Mouse (Mus musculus) liver, embryonic 14.5 days (tissue): ENCODE measurements around the gene Wbp1l. TPM values are rescaled to one million over a fixed set of nuclear protein-coding genes. Genes with fewer than 3 reads are reported as not detected.

Experiments used
- ATAC-seq: fragments of 200-750 bp; cut with Nextera tagmentation; 2 replicates; pipeline ENCODE4 v1.8.0; 2017; ENCODE audit warnings: moderate number of reproducible peaks, mild to moderate bottlenecking, moderate library complexity; ENCODE audit not compliant: insufficient read depth
- DNase-seq, 3 experiments: peaks; one replicate each; pipeline ENCODE4 v3.0.0-alpha.2; 2012 to 2013; ENCODE audit warnings: low read depth in 3 of 3, low spot score in 3 of 3
- H3K27ac ChIP-seq: fragments of 300-500 bp; sonication (generic); 2 replicates; pipeline ENCODE4 v1.5.1; 2014; ENCODE audit warnings: moderate library complexity, mild to moderate bottlenecking, control low read depth, inconsistent platforms
- H3K27me3 ChIP-seq: fragments of 300-500 bp; sonication (generic); 2 replicates; pipeline ENCODE4 v1.6.1; 2014; ENCODE audit warnings: mild to moderate bottlenecking, low read length, moderate library complexity; ENCODE audit not compliant: control insufficient read depth, insufficient read depth
- H3K36me3 ChIP-seq: fragments of 300-500 bp; sonication (generic); replicated peaks from 2 replicates; pipeline ENCODE4 v1.6.1; 2014; ENCODE audit warnings: low read depth; ENCODE audit not compliant: control insufficient read depth, insufficient read depth
- H3K4me1 ChIP-seq, 2 experiments: fragments of 200-500 bp in 1 of 2; fragments of 300-500 bp in 1 of 2; sonication (generic) in 1 of 2; replicated peaks; 2 replicates each; pipeline ENCODE4 v1.6.1; 2012 to 2014; ENCODE audit warnings: antibody characterized with exemption in 1 of 2, inconsistent platforms in 1 of 2, low read length in 1 of 2; ENCODE audit not compliant: control insufficient read depth in 2 of 2, insufficient read depth in 2 of 2
- H3K4me2 ChIP-seq: fragments of 300-500 bp; sonication (generic); 2 replicates; pipeline ENCODE4 v1.6.1; 2014; ENCODE audit warnings: low read depth, mild to moderate bottlenecking, control low read depth, moderate library complexity
- H3K4me3 ChIP-seq, 2 experiments: fragments of 200-500 bp in 1 of 2; fragments of 300-500 bp in 1 of 2; sonication (generic) in 1 of 2; 2 replicates each; pipeline ENCODE4 v1.5.1; 2012 to 2014; ENCODE audit warnings: low read depth in 2 of 2, low read length in 2 of 2, mild to moderate bottlenecking in 2 of 2, control low read depth in 1 of 2, inconsistent platforms in 1 of 2, moderate library complexity in 1 of 2; ENCODE audit not compliant: insufficient read depth in 1 of 2
- H3K9ac ChIP-seq: fragments of 300-500 bp; sonication (generic); replicated peaks from 2 replicates; pipeline ENCODE4 v1.6.1; 2014; ENCODE audit warnings: mild to moderate bottlenecking, control low read depth, moderate library complexity
- H3K9me3 ChIP-seq: fragments of 300-500 bp; sonication (generic); 2 replicates; pipeline ENCODE4 v1.6.1; 2016; ENCODE audit warnings: low read length, mixed read lengths; ENCODE audit not compliant: control insufficient read depth
- CTCF ChIP-seq: IDR thresholded peaks from 2 replicates; pipeline ENCODE4 v1.5.1; 2016; ENCODE audit warnings: antibody characterized with exemption, low read depth, control low read depth
- EP300 ChIP-seq: IDR thresholded peaks from 2 replicates; pipeline ENCODE4 v1.6.1; 2016; ENCODE audit warnings: antibody characterized with exemption, low read depth
- WGBS: fragments of 180-500 bp; shearing (Covaris S2); extraction: QIAGEN DNeasy Blood & Tissue Kit; methylation state at CpG from one replicate; pipeline ENCODE4 v1.1.7; 2014; ENCODE audit not compliant: insufficient replicate concordance; 5-methylcytosine and 5-hydroxymethylcytosine counted together
- polyA plus RNA-seq, 2 experiments: library from polyadenylated mRNA; depleted of rRNA in 1 of 2; stranded (reverse) in 1 of 2; unstranded in 1 of 2; fragments of >200 nt; fragmentation: Nextera tagmentation in 1 of 2; extraction: Ambion mirVana in 1 of 2; gene quantifications; 2 replicates each; pipeline versions ENCODE4 v1.2.1 to v1.2.3; 2012 to 2014

Wbp1l gene
- polyA plus RNA-seq, 2 experiments, result 9.8 to 10.6 TPM

DNA sequence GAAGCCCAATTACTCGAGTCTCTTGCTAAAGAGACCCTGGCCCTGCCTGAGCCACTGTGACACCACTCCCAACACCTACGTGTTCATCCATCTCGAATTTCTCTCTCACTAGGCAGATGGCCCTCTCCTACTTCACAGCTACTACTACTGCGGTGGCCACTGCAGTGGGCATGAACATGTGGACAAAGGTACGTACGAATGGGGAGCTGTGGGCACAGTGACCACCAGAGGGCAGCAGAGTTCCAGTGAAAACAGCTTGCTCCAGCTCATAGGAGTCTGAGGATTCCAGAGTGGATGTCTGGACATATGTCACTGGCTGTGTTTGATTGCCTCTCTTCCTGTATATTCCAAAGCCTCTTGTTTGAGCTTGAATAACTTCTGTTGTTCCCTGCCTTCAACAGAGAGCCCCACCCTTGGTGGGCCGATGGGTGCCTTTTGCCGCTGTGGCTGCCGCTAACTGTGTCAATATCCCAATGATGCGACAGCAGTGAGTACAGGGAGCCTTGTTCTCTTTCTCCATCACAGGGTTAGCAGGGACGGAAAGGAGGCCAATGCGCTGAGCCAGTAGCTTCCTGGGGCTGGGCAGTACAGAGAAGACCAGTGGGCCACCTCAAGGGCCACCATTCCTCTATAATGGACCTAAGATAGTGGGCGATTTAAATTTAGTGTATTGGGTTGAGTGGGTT, 10.9 kb upstream of the Wbp1l start:
- no peaks in the 10 kb centered on the region for H3K9me3 ChIP-seq
- 59% methylated on average over 13 of the region's 13 CpGs for WGBS
- H3K27ac ChIP-seq, result no peak overlapping the region
- no peak for ATAC-seq
- DNase-seq, result peak; percentile 47 to 56 (median 47)
- H3K9ac ChIP-seq, result no peak overlapping the region
- no peak overlapping the region for H3K4me3 ChIP-seq
- H3K4me2 ChIP-seq, result no peak overlapping the region
- no peaks in the 10 kb centered on the region for H3K36me3 ChIP-seq
- no peaks in the 10 kb centered on the region for H3K4me1 ChIP-seq
- TF ChIP-seq EP300 (no peak), CTCF (peak; percentile 99)
- no peaks in the 10 kb centered on the region for H3K27me3 ChIP-seq

DNA sequence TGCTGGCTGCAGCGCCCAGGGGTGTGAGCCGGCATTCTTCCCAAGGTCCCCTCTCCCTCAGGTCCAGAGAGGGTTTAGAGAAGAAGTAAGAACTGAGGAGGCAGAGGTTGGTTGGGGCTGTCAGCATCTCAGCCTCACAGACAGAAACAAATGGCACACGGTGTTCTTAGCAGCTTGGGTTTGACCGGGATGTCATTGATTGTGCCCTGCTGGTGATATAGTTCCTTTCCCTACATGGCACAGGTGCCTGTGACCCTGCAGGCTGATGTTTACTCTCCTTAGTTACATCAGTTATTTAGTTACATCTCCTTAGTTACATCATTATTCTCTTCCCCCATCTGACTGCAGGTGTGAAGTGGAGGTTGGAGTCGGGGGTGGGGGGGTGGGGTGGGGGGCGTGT, 7.3 kb upstream of the Wbp1l start:
- Histone ChIP-seq H3K36me3 (no peaks in the 10 kb centered on the region), H3K27me3 (no peaks in the 10 kb centered on the region)
- no peak for ATAC-seq

DNA sequence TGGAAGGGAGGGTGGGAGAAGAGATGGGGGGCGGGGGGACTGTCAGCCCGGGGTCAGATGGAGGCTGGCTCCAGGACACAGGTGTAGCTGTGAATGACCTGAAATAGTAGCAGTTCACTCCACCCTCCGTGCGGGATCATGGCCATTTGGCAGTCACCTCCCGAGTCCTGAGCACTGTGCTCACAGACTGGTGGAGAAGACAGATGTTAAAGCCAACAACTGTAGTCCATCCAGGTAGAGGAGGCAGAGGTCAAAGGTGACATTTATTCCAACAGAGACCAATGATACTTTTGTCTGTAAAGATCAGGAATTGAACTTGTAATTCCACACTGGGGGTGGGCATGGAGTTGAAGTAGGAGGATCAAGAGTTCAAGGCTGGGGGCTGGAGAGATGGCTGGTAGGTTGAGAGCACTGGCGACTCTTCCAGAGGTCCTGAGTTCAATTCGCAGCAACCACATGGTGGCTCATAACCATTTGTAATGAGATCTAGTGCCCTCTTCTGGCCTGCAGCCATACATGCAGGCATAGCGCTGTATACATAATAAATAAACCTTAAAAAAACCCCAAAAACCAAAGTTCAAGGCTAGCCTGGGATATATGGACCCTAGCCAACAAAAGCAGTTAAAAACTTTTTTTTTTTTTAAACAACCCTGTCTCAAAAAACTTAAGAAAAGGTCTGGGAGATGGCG, 6.0 kb upstream of the Wbp1l start:
- no peak overlapping the region for H3K4me2 ChIP-seq
- TF ChIP-seq CTCF (peak; percentile 51), EP300 (no peak)
- H3K27ac ChIP-seq, result no peak overlapping the region
- ATAC-seq, result no peak
- no peaks in the 10 kb centered on the region for H3K27me3 ChIP-seq
- H3K9ac ChIP-seq, result no peak overlapping the region
- H3K36me3 ChIP-seq, result no peaks in the 10 kb centered on the region
- WGBS, result 78% methylated on average over 9 of the region's 9 CpGs
- no peak for DNase-seq
- H3K9me3 ChIP-seq, result no peaks in the 10 kb centered on the region
- no peaks in the 10 kb centered on the region; a peak in 1 of 4 replicates for H3K4me1 ChIP-seq
- H3K4me3 ChIP-seq, result no peak overlapping the region

More for the DNA sequence above, 7.3 kb upstream of the Wbp1l start:
- no peak overlapping the region for H3K4me2 ChIP-seq
- DNase-seq, result no peak
- no peak overlapping the region for H3K9ac ChIP-seq
- H3K4me3 ChIP-seq, result no peak overlapping the region
- no peak for TF ChIP-seq EP300
- no peak for TF ChIP-seq CTCF
- WGBS, result 72% methylated on average over 6 of the region's 6 CpGs
- H3K27ac ChIP-seq, result no peak overlapping the region
- H3K4me1 ChIP-seq, result no peaks in the 10 kb centered on the region
- no peaks in the 10 kb centered on the region for H3K9me3 ChIP-seq

DNA sequence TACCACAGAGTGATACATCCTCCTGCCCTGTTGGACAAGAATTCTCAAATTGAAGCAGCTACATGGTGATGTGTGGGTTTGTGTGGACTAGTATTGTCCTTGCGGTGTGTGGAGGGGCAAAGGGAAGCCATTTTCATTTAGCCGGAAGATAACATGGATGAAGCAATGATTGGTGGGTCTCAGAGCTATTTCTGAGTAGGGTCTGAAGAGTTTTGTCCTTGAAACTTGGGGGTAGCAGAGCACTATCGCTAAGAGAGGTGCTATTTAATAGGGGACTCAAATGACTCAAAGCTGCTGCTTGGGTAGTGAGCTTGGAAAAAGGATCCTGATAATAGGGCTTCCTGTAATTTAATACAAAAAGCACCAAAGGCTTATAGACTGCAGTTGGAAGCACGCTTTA, 697 bp upstream of the Wbp1l start:
- H3K9ac ChIP-seq, result no peak overlapping the region; the same call in 1 of the 2 replicates
- no peak overlapping the region for H3K27ac ChIP-seq
- TF ChIP-seq EP300 (no peak), CTCF (no peak)
- no peaks in the 10 kb centered on the region for H3K9me3 ChIP-seq
- DNase-seq, result no peak
- H3K27me3 ChIP-seq, result no peaks in the 10 kb centered on the region
- ATAC-seq, result no peak
- H3K36me3 ChIP-seq, result no peaks in the 10 kb centered on the region
- H3K4me2 ChIP-seq, result peak overlapping the region; percentile 87
- peak overlapping the region in 1 of 2 experiments; percentile 88; a peak in 2 of 4 replicates for H3K4me3 ChIP-seq
- H3K4me1 ChIP-seq, result peaks cover 11 to 14% of the 10 kb centered on the region in 2 experiments
- WGBS, result 81% methylated on average over 4 of the region's 4 CpGs

DNA sequence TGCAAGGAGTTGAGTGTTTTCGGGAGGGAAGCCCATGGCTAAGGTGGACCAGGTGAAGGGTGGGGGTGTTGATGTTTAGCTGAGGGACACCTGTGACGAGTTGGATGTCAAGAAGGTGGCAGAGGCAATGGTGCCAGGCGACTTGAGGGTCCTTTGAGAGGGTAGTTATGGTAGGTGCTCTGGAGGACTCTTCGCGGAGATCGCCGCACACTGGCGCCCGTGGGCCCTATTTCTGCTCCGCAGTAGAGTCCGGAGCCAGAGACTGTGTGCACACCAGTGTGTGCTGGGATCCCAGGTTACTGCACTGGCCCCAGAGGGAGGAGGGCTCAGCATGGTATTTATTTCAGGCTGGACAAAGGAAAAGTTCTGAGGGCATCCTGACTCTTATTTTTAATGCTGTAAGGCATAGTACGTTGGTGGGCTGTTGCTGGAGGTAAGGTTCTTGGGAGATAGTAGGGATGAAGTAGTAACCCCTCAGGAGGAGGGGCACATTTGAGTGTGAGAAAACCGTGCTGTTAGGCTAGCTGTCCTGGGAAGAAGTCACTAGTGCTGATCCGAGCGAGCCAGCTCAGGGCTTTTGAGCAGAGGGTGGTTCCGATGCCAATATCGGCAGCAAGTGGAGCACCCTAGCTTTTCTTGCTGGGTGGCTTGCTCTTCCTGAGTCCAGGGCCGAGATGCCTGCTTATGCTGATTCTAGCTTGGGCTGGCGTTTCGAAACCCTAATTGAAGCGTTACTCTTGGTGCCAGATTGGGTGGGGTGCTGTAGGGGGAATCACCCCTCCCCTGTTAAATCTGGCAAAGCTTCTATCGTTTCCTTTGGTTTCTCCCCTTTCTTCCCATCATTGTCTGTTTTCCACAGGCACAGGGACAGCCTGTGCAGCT, 732 bp downstream of the Wbp1l start:
- no peak; the same call in 1 of the 2 replicates for ATAC-seq
- peaks cover 11 to 14% of the 10 kb centered on the region in 2 experiments for H3K4me1 ChIP-seq
- H3K4me3 ChIP-seq, result peak overlapping the region; percentile 88
- no peaks in the 10 kb centered on the region for H3K36me3 ChIP-seq
- DNase-seq, result no peak
- H3K4me2 ChIP-seq, result peak overlapping the region; percentile 87
- H3K9me3 ChIP-seq, result no peaks in the 10 kb centered on the region
- TF ChIP-seq CTCF, result no peak
- no peak for TF ChIP-seq EP300
- peak overlapping the region; percentile 80 for H3K9ac ChIP-seq
- H3K27ac ChIP-seq, result peak overlapping the region; percentile 29
- 9% methylated on average over 22 of the region's 22 CpGs for WGBS
- H3K27me3 ChIP-seq, result no peaks in the 10 kb centered on the region
